Mouse (Mus musculus): Measurements from ENCODE around the gene Nxph2. TPM values are rescaled to one million over a fixed set of nuclear protein-coding genes. Genes with fewer than 3 reads are reported as not detected.
"Not testable (repeated sequence)": the region's sequence is repeated elsewhere in the genome, so short reads cannot be mapped to it uniquely, and the experiment has no call there.

Gene Nxph2
- 0.05 and 0.07 TPM in 2 replicates for polyA plus RNA-seq (2015; fragmentation: Nextera tagmentation; extraction: Ambion mirVana)

DNA sequence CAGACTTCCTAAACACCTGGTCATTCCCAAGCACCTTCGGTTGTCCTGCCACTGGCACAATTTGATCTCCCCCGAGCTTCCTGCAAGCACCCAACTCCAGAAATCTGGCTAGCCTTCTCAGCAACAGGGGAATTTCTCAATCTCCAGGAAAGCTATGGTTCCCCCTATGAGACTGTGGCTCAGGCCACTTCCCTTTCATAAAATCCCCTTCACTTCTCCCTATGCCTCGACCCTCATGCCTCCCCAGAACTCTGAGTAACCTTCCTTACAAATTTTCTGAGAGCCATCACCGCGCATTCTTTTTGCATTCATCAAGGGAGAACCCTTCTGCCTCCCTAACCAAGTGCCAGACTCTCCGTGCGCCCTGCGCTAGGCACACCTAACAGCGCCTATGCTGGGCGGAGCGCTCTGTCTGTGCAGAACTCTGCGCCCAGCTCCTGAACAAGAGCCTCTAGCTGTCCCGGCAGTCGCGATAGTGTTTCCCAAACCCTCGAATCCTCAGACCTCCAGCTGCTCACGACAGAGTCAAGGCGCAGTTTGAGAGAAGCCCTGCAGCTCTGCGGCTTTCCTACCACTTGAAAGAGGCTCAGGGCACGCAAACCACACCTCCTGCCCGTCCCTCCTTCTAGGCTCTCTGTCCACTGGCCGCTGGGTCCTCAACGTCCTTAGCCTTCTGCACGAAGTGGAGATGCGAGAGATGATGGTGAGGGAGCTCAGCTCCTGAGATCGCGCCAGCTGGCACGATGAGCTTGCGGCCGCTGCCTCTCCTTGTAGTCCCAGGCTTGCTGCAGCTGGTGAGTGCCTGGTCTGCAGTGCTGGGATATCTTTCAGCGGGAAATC is at the start of gene Nxph2:
Gene Nxph2, plus strand, starts transcription at position 501 of the 840 bp plus-strand sequence.
- no peak for DNase-seq (ENCODE audit: low spot score)

DNA sequence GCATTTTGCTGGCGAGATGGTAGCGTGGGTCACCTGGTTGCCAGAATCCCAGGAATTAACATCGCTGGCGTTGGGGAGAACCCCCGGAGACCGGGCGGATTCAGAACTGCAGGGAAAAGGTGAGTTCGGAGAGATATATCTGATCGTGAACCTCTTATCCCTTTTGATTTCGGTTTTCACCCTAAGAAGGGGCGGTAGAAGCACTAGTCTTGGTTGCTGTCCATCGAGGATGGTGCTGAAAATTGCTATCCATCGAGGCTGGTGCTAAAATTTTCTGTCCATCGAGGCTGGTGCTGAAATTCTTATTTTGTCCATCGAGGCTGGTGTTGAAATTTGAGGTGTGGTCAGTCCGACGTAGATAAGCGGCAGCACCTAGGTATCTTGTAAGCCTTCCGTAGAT is 30.1 kb upstream of the Nxph2 start:
- DNase-seq (ENCODE audit: low spot score): not testable (repeated sequence)

DNA sequence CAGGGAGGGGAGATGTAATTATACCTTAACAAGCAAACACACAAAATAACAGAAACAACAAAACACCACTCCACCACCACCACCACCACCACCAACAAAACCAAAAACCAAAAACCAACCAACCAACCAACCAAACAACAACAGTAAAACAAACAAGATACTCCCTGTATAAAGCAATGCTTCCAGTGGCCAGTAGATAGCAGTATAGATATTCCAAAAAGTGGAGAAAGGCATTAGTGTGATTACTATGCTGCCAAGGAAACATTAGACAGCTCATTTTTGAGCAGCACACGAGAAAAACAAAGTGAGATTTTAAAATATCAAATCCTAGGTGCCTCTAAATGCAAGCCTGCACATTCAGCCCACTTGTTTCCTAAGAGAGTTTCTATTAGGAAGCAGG is 6.2 kb upstream of the Nxph2 start:
- DNase-seq (ENCODE audit: low spot score): no peak

Other genes starting within 250 kb of the Nxph2 start
- gene Mastl, start 165.2 kb upstream of the Nxph2 start, polyA plus RNA-seq (2015; fragmentation: Nextera tagmentation; extraction: Ambion mirVana): 8.3 and 9.1 TPM in 2 replicates
- gene Yme1l1, start 164.9 kb upstream of the Nxph2 start, polyA plus RNA-seq (2015; fragmentation: Nextera tagmentation; extraction: Ambion mirVana): 70.2 and 70.9 TPM in 2 replicates
- 0.07 TPM in 1 of 2 replicates, not detected in the other for gene 4931423N10Rik, start 113.8 kb upstream of the Nxph2 start, polyA plus RNA-seq (2015; fragmentation: Nextera tagmentation; extraction: Ambion mirVana)

All from thymus, postnatal 0 days (tissue).